Mouse (Mus musculus) lung, adult 2 months (tissue): ENCODE measurements at regions not wholly inside any gene's neighbourhood (a gene's known extent, or its start where the extent isn't known, plus 50 kb on each side); places are given as distances from the start of the nearest gene placed in this dataset.

ENCODE experiments used
- CTCF ChIP-seq: fragments of 200-500 bp; IDR thresholded peaks from 2 replicates; pipeline ENCODE4 v1.5.1; 2011; ENCODE audit warnings: mild to moderate bottlenecking, low read length, control low read depth; ENCODE audit not compliant: insufficient read depth
- POLR2A ChIP-seq: fragments of 200-500 bp; IDR thresholded peaks from 2 replicates; pipeline ENCODE4 v1.6.1; 2011; ENCODE audit warnings: low read depth, mild to moderate bottlenecking, control low read depth, low read length, borderline replicate concordance; ENCODE audit errors: extremely low read depth

- TF ChIP-seq CTCF, result no peak
- TF ChIP-seq POLR2A, result no peak
Observed at GRCm38 (mm10) chr10:17417394-17417793, 305.6 kb upstream of the Cited2 start.
